Mouse (Mus musculus): ENCODE results near the gene Palm3. TPM values are rescaled to one million over a fixed set of nuclear protein-coding genes. Genes with fewer than 3 reads are reported as not detected.
"Not testable (repeated sequence)": the region's sequence is repeated elsewhere in the genome, so short reads cannot be mapped to it uniquely, and the experiment has no call there.

Palm3 gene
- polyA plus RNA-seq, 1 experiment from 2014 or later: 7.4 TPM

- H3K4me3 ChIP-seq (ENCODE audit: low read length): no peak within 1 kb of the TSS
- H3K9me3 ChIP-seq (ENCODE audit: control insufficient read depth, low read length): no peaks in the 10 kb centered on the region
These were observed 19.8 kb upstream of the Palm3 start, which contains the start of gene 1700067K01Rik for GRCm38 (mm10) chr8:84001281-84002000. 1700067K01Rik (plus strand) TSS chr8:84001502.

GRCm38 (mm10) chr8:84002957-84003611 lies 18.2 kb upstream of the Palm3 start:
- no peak for ATAC-seq (ENCODE audit: low FRiP score, low TSS enrichment)
- Histone ChIP-seq H3K27me3 (ENCODE audit: control insufficient read depth, insufficient read depth, low read length) (no peaks in the 10 kb centered on the region; the same call in 1 of the 2 replicates), H3K9ac (ENCODE audit: low read depth, low read length) (no peak overlapping the region), H3K4me3 (ENCODE audit: low read length) (no peak overlapping the region), H3K9me3 (ENCODE audit: control insufficient read depth, low read length) (no peaks in the 10 kb centered on the region), H3K36me3 (ENCODE audit: control insufficient read depth, insufficient read depth, low read length) (peaks cover 22% of the 10 kb centered on the region), H3K4me1 (ENCODE audit: control insufficient read depth, insufficient read depth, low read length) (peaks cover 21% of the 10 kb centered on the region), H3K4me2 (replicated peaks; ENCODE audit: low read depth, low read length) (no peak overlapping the region), H3K27ac (ENCODE audit: low read depth, low read length) (no peak overlapping the region)
- 65% methylated on average over 12 of the region's 12 CpGs for WGBS

More at GRCm38 (mm10) chr8:84001281-84002000, 19.8 kb upstream of the Palm3 start, which contains the start of gene 1700067K01Rik:
- no peak for ATAC-seq (ENCODE audit: low FRiP score, low TSS enrichment)
- WGBS: 29% methylated on average over 61 of the region's 61 CpGs
- peaks cover 22% of the 10 kb centered on the region for H3K36me3 ChIP-seq (ENCODE audit: control insufficient read depth, insufficient read depth, low read length)
- H3K4me2 ChIP-seq (replicated peaks; ENCODE audit: low read depth, low read length): peak within 1 kb of the TSS; percentile 12; the same call in 1 of the 2 replicates
- H3K4me1 ChIP-seq (ENCODE audit: control insufficient read depth, insufficient read depth, low read length): peaks cover 21% of the 10 kb centered on the region
- no peak within 1 kb of the TSS for H3K27ac ChIP-seq (ENCODE audit: low read depth, low read length)
- H3K9ac ChIP-seq (ENCODE audit: low read depth, low read length): peak within 1 kb of the TSS; percentile 15; the same call in 1 of the 2 replicates
- H3K27me3 ChIP-seq (ENCODE audit: control insufficient read depth, insufficient read depth, low read length): no peaks in the 10 kb centered on the region; the same call in 1 of the 2 replicates

- peak overlapping the region; percentile 56; the same call in 1 of the 2 replicates for H3K4me3 ChIP-seq (ENCODE audit: low read length)
- H3K4me1 ChIP-seq (ENCODE audit: control insufficient read depth, insufficient read depth, low read length): peaks cover 20% of the 10 kb centered on the region
These were observed 17.5 kb upstream of the Palm3 start for GRCm38 (mm10) chr8:84003612-84004246.

GRCm38 (mm10) chr8:84004533-84005201 lies 16.6 kb upstream of the Palm3 start:
- Histone ChIP-seq H3K27ac (ENCODE audit: low read depth, low read length) (peak overlapping the region; percentile 76), H3K9me3 (ENCODE audit: control insufficient read depth, low read length) (no peaks in the 10 kb centered on the region), H3K4me3 (ENCODE audit: low read length) (peak overlapping the region; percentile 56), H3K9ac (ENCODE audit: low read depth, low read length) (peak overlapping the region; percentile 68), H3K4me1 (ENCODE audit: control insufficient read depth, insufficient read depth, low read length) (peaks cover 11% of the 10 kb centered on the region), H3K4me2 (replicated peaks; ENCODE audit: low read depth, low read length) (peak overlapping the region; percentile 81), H3K27me3 (ENCODE audit: control insufficient read depth, insufficient read depth, low read length) (no peaks in the 10 kb centered on the region; the same call in 1 of the 2 replicates), H3K36me3 (ENCODE audit: control insufficient read depth, insufficient read depth, low read length) (peaks cover 15% of the 10 kb centered on the region)
- peak; percentile 84 for ATAC-seq (ENCODE audit: low FRiP score, low TSS enrichment)
- under 1% methylated on average over 30 of the region's 30 CpGs for whole genome bisulfite sequencing

More at GRCm38 (mm10) chr8:84003612-84004246, 17.5 kb upstream of the Palm3 start:
- ATAC-seq (ENCODE audit: low FRiP score, low TSS enrichment): no peak
- H3K9me3 ChIP-seq (ENCODE audit: control insufficient read depth, low read length): no peaks in the 10 kb centered on the region
- H3K27ac ChIP-seq (ENCODE audit: low read depth, low read length): no peak overlapping the region
- 66% methylated on average over 6 of the region's 6 CpGs for WGBS
- peak overlapping the region; percentile 68; the same call in 1 of the 2 replicates for H3K9ac ChIP-seq (ENCODE audit: low read depth, low read length)
- H3K4me2 ChIP-seq (replicated peaks; ENCODE audit: low read depth, low read length): peak overlapping the region; percentile 81
- no peaks in the 10 kb centered on the region; the same call in 1 of the 2 replicates for H3K27me3 ChIP-seq (ENCODE audit: control insufficient read depth, insufficient read depth, low read length)
- H3K36me3 ChIP-seq (ENCODE audit: control insufficient read depth, insufficient read depth, low read length): peaks cover 22% of the 10 kb centered on the region

GRCm38 (mm10) chr8:84005502-84005901 lies 15.8 kb upstream of the Palm3 start:
- not testable (repeated sequence) for H3K27me3 ChIP-seq (ENCODE audit: control insufficient read depth, insufficient read depth, low read length); H3K9me3 ChIP-seq (ENCODE audit: control insufficient read depth, low read length); H3K27ac ChIP-seq (ENCODE audit: low read depth, low read length); H3K4me3 ChIP-seq (ENCODE audit: low read length); ATAC-seq (ENCODE audit: low FRiP score, low TSS enrichment); H3K36me3 ChIP-seq (ENCODE audit: control insufficient read depth, insufficient read depth, low read length); H3K4me2 ChIP-seq (replicated peaks; ENCODE audit: low read depth, low read length); H3K9ac ChIP-seq (ENCODE audit: low read depth, low read length)
- peaks cover 12% of the 10 kb centered on the region; the same call in 1 of the 2 replicates for H3K4me1 ChIP-seq (ENCODE audit: control insufficient read depth, insufficient read depth, low read length)
- WGBS: 94% methylated on average over 7 of the region's 7 CpGs

GRCm38 (mm10) chr8:84008362-84008761 lies 12.9 kb upstream of the Palm3 start:
- no peak for ATAC-seq (ENCODE audit: low FRiP score, low TSS enrichment)

GRCm38 (mm10) chr8:84009876-84010275 lies 11.4 kb upstream of the Palm3 start:
- WGBS: 1% methylated on average over 11 of the region's 11 CpGs

More at GRCm38 (mm10) chr8:84008362-84008761, 12.9 kb upstream of the Palm3 start:
- Histone ChIP-seq H3K4me3 (ENCODE audit: low read length) (no peak overlapping the region), H3K9me3 (ENCODE audit: control insufficient read depth, low read length) (no peaks in the 10 kb centered on the region), H3K4me1 (ENCODE audit: control insufficient read depth, insufficient read depth, low read length) (peaks cover 32% of the 10 kb centered on the region), H3K4me2 (replicated peaks; ENCODE audit: low read depth, low read length) (no peak overlapping the region), H3K27me3 (ENCODE audit: control insufficient read depth, insufficient read depth, low read length) (peaks cover 34% of the 10 kb centered on the region), H3K9ac (ENCODE audit: low read depth, low read length) (no peak overlapping the region), H3K36me3 (ENCODE audit: control insufficient read depth, insufficient read depth, low read length) (no peaks in the 10 kb centered on the region), H3K27ac (ENCODE audit: low read depth, low read length) (no peak overlapping the region)
- WGBS: 32% methylated on average over 7 of the region's 7 CpGs

More at GRCm38 (mm10) chr8:84009876-84010275, 11.4 kb upstream of the Palm3 start:
- Histone ChIP-seq H3K4me3 (ENCODE audit: low read length) (no peak overlapping the region), H3K9ac (ENCODE audit: low read depth, low read length) (no peak overlapping the region), H3K27ac (ENCODE audit: low read depth, low read length) (no peak overlapping the region), H3K36me3 (ENCODE audit: control insufficient read depth, insufficient read depth, low read length) (no peaks in the 10 kb centered on the region), H3K4me1 (ENCODE audit: control insufficient read depth, insufficient read depth, low read length) (peaks cover 26% of the 10 kb centered on the region), H3K27me3 (ENCODE audit: control insufficient read depth, insufficient read depth, low read length) (peaks cover 35% of the 10 kb centered on the region), H3K9me3 (ENCODE audit: control insufficient read depth, low read length) (no peaks in the 10 kb centered on the region), H3K4me2 (replicated peaks; ENCODE audit: low read depth, low read length) (no peak overlapping the region)
- ATAC-seq (ENCODE audit: low FRiP score, low TSS enrichment): peak; percentile 25; the same call in 1 of the 2 replicates

Measured in kidney, embryonic 14.5 days (tissue).